Mouse (Mus musculus) stomach, embryonic 15.5 days (tissue): Measurements from ENCODE around the gene 6030468B19Rik. TPM values are rescaled to one million over a fixed set of nuclear protein-coding genes. Genes with fewer than 3 reads are reported as not detected.

Experiments
- ATAC-seq: fragments of 200-750 bp; cut with Nextera tagmentation; 2 replicates; pipeline ENCODE4 v1.8.0; 2017; ENCODE audit warnings: low read depth, moderate number of reproducible peaks, moderate TSS enrichment; ENCODE audit not compliant: insufficient read depth, low FRiP score
- H3K27ac ChIP-seq: fragments of 300-500 bp; sonication (generic); 2 replicates; pipeline ENCODE4 v1.5.1; 2015; ENCODE audit warnings: mild to moderate bottlenecking, inconsistent platforms
- H3K27me3 ChIP-seq: fragments of 300-500 bp; sonication (generic); replicated peaks from 2 replicates; pipeline ENCODE4 v1.6.1; 2015; ENCODE audit warnings: inconsistent platforms
- H3K36me3 ChIP-seq: fragments of 300-500 bp; sonication (generic); 2 replicates; pipeline ENCODE4 v1.6.1; 2015; ENCODE audit warnings: inconsistent platforms
- H3K4me1 ChIP-seq: fragments of 300-500 bp; sonication (generic); 2 replicates; pipeline ENCODE4 v1.6.1; 2015; ENCODE audit warnings: inconsistent platforms
- H3K4me2 ChIP-seq: fragments of 300-500 bp; sonication (generic); 2 replicates; pipeline ENCODE4 v1.6.1; 2015; ENCODE audit warnings: mild to moderate bottlenecking, inconsistent platforms
- H3K4me3 ChIP-seq: fragments of 300-500 bp; sonication (generic); replicated peaks from 2 replicates; pipeline ENCODE4 v1.5.1; 2015; ENCODE audit warnings: inconsistent platforms
- H3K9ac ChIP-seq: fragments of 300-500 bp; sonication (generic); 2 replicates; pipeline ENCODE4 v1.6.1; 2015; ENCODE audit warnings: inconsistent platforms
- H3K9me3 ChIP-seq: fragments of 300-500 bp; sonication (generic); 2 replicates; pipeline ENCODE4 v1.6.1; 2016; ENCODE audit warnings: inconsistent platforms
- WGBS: fragments of 180-500 bp; shearing (Covaris S2); methylation state at CpG from one replicate; pipeline ENCODE4 v1.1.7; 2015; 5-methylcytosine and 5-hydroxymethylcytosine counted together
- polyA plus RNA-seq: library from polyadenylated mRNA; unstranded; fragments of >200 nt; fragmentation: Nextera tagmentation; extraction: Ambion mirVana; gene quantifications from 2 replicates; pipeline ENCODE4 v1.2.1, GENCODE M21; 2015

Gene 6030468B19Rik
- polyA plus RNA-seq, 1 experiment from 2014 or later, result 7.2 TPM

- Histone ChIP-seq H3K4me3 (no peak overlapping the region), H3K9ac (no peak overlapping the region), H3K9me3 (no peaks in the 10 kb centered on the region), H3K4me1 (peaks cover 27% of the 10 kb centered on the region), H3K4me2 (no peak overlapping the region), H3K27ac (no peak overlapping the region), H3K36me3 (no peaks in the 10 kb centered on the region), H3K27me3 (no peaks in the 10 kb centered on the region)
- 85% methylated on average over 8 of the region's 8 CpGs for WGBS
- ATAC-seq, result no peak
These were observed 36.6 kb downstream of the 6030468B19Rik start for GRCm38 (mm10) chr11:117834086-117834485.

DNA sequence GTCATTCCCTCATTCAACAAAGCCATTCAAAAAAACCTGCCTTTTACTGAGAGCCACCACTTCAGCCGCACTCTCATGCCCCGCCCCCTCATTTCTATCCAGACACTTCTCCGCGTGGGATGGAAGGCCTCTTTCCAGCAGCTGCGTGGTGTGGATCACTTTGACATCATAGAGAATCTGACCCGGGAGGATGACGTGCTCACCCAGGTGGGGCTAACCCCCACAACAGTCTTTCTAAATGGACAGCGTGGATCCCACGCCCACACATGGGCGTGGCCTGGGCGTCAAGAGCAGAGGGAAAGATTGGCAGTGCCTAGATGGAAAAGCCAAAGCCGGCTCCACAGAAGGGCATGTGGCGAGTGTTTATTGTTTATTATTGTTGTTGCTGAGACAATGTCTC is 38.8 kb downstream of the 6030468B19Rik start:
- Histone ChIP-seq H3K4me2 (peak overlapping the region; percentile 28), H3K36me3 (no peaks in the 10 kb centered on the region), H3K27me3 (no peaks in the 10 kb centered on the region), H3K9ac (no peak overlapping the region), H3K4me1 (peaks cover 10% of the 10 kb centered on the region), H3K9me3 (no peaks in the 10 kb centered on the region), H3K4me3 (no peak overlapping the region), H3K27ac (no peak overlapping the region)
- ATAC-seq, result no peak
- WGBS, result 33% methylated on average over 13 of the region's 13 CpGs

GRCm38 (mm10) chr11:117838572-117838971 is 41.1 kb downstream of the 6030468B19Rik start:
- ATAC-seq, result peak; percentile 95
- H3K36me3 ChIP-seq, result no peaks in the 10 kb centered on the region
- H3K4me2 ChIP-seq, result no peak overlapping the region
- 43% methylated on average over 2 of the region's 2 CpGs for WGBS
- 0 out of 2 replicates have a peak, but pooled peaks cover 3% of the 10 kb centered on the region for H3K4me1 ChIP-seq
- H3K4me3 ChIP-seq, result no peak overlapping the region
- H3K9ac ChIP-seq, result no peak overlapping the region
- no peaks in the 10 kb centered on the region for H3K9me3 ChIP-seq
- peak overlapping the region; percentile 79 for H3K27ac ChIP-seq
- no peaks in the 10 kb centered on the region for H3K27me3 ChIP-seq

- no peak overlapping the region for H3K4me2 ChIP-seq
- H3K4me3 ChIP-seq, result no peak overlapping the region
- 0 out of 2 replicates have a peak, but pooled peaks cover 3% of the 10 kb centered on the region for H3K4me1 ChIP-seq
- H3K36me3 ChIP-seq, result no peaks in the 10 kb centered on the region
- H3K27me3 ChIP-seq, result no peaks in the 10 kb centered on the region
- H3K9ac ChIP-seq, result no peak overlapping the region
- 76% methylated on average over 1 of the region's 1 CpGs for WGBS
- peak overlapping the region; percentile 79 for H3K27ac ChIP-seq
- no peak for ATAC-seq
- H3K9me3 ChIP-seq, result no peaks in the 10 kb centered on the region
These were observed 41.6 kb downstream of the 6030468B19Rik start for GRCm38 (mm10) chr11:117839021-117839420.

- no peak overlapping the region for H3K4me3 ChIP-seq
- ATAC-seq, result no peak
- H3K4me2 ChIP-seq, result no peak overlapping the region
- H3K9ac ChIP-seq, result no peak overlapping the region
- H3K36me3 ChIP-seq, result no peaks in the 10 kb centered on the region
- WGBS, result 44% methylated on average over 1 of the region's 1 CpGs
- H3K9me3 ChIP-seq, result no peaks in the 10 kb centered on the region
- H3K27me3 ChIP-seq, result no peaks in the 10 kb centered on the region
- H3K4me1 ChIP-seq, result 0 out of 2 replicates have a peak, but pooled peaks cover 3% of the 10 kb centered on the region
- H3K27ac ChIP-seq, result no peak overlapping the region
These were observed 43.5 kb downstream of the 6030468B19Rik start for GRCm38 (mm10) chr11:117840910-117841309.

- no peak overlapping the region for H3K9ac ChIP-seq
- 80% methylated on average over 2 of the region's 2 CpGs for WGBS
- H3K4me1 ChIP-seq, result peaks cover 17% of the 10 kb centered on the region
- no peak overlapping the region for H3K4me2 ChIP-seq
- H3K36me3 ChIP-seq, result no peaks in the 10 kb centered on the region
- H3K4me3 ChIP-seq, result no peak overlapping the region
- H3K27ac ChIP-seq, result no peak overlapping the region
- no peak for ATAC-seq
- no peaks in the 10 kb centered on the region for H3K27me3 ChIP-seq
- no peaks in the 10 kb centered on the region for H3K9me3 ChIP-seq
These were observed 46.0 kb downstream of the 6030468B19Rik start for GRCm38 (mm10) chr11:117843434-117843833.

- Histone ChIP-seq H3K4me2 (no peak overlapping the region), H3K9ac (no peak overlapping the region), H3K4me3 (no peak overlapping the region)
These were observed 47.5 kb downstream of the 6030468B19Rik start for GRCm38 (mm10) chr11:117844997-117845396.

DNA sequence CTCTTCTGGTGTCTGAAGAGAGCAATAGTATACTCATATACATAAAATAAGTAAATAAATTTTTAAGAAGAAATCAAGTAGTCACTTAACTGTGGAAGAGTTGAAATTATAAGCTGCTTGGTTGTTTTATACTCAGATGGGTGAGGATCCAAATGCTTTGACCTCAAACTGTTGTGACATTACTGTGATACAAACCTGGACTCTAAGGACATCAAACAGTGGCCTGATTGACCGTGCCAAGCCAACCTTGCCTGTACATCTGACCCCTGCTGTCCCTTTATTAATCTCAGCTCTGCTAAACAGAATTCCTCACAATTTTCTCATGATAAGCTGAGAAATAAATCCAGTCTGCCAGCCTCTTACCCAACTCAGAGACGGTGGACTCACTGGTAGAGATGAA is 48.2 kb downstream of the 6030468B19Rik start:
- H3K36me3 ChIP-seq, result no peaks in the 10 kb centered on the region
- H3K4me3 ChIP-seq, result no peak overlapping the region
- peaks cover 27% of the 10 kb centered on the region for H3K4me1 ChIP-seq
- no peak overlapping the region for H3K27ac ChIP-seq
- H3K27me3 ChIP-seq, result no peaks in the 10 kb centered on the region
- WGBS, result 77% methylated on average over 2 of the region's 2 CpGs
- no peaks in the 10 kb centered on the region for H3K9me3 ChIP-seq
- no peak overlapping the region for H3K9ac ChIP-seq
- no peak for ATAC-seq
- no peak overlapping the region for H3K4me2 ChIP-seq

More at GRCm38 (mm10) chr11:117844997-117845396, 47.5 kb downstream of the 6030468B19Rik start:
- Histone ChIP-seq H3K27me3 (no peaks in the 10 kb centered on the region), H3K4me1 (peaks cover 21% of the 10 kb centered on the region), H3K36me3 (no peaks in the 10 kb centered on the region), H3K27ac (no peak overlapping the region), H3K9me3 (no peaks in the 10 kb centered on the region)
- WGBS, result 54% methylated on average over 2 of the region's 2 CpGs
- ATAC-seq, result no peak

DNA sequence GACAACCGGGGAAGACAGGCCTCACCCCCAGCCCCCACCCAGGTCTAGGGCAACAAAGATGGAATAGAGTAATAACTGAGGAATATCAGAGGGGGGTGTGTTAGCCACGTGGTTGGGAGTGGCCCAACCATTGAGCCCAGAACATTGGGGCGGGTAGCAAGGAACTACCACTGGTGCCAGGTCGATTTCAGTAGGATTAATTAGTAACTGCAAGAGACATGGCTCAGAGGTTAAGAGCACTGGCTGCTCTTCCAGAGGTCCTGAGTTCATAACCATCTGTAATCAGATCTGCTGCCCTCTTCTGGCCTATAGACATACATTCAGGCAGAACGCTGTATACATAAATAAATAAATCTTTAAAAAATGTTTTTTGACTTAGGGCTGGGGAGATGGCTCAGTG is 49.2 kb downstream of the 6030468B19Rik start:
- Histone ChIP-seq H3K27me3 (no peaks in the 10 kb centered on the region), H3K4me1 (peaks cover 32% of the 10 kb centered on the region), H3K9ac (no peak overlapping the region), H3K36me3 (0 out of 2 replicates have a peak, but pooled peaks cover 2% of the 10 kb centered on the region), H3K9me3 (no peaks in the 10 kb centered on the region), H3K27ac (no peak overlapping the region), H3K4me2 (no peak overlapping the region), H3K4me3 (no peak overlapping the region)
- 43% methylated on average over 5 of the region's 5 CpGs for WGBS
- ATAC-seq, result 0 out of 2 replicates have a peak, but pooled peaks have one; percentile 4

- Histone ChIP-seq H3K27me3 (no peaks in the 10 kb centered on the region), H3K4me2 (peak overlapping the region; percentile 89), H3K9me3 (no peaks in the 10 kb centered on the region), H3K9ac (peak overlapping the region; percentile 84; the same call in 1 of the 2 replicates), H3K36me3 (peaks cover 10% of the 10 kb centered on the region), H3K27ac (peak overlapping the region; percentile 99), H3K4me3 (peak overlapping the region; percentile 71), H3K4me1 (peaks cover 32% of the 10 kb centered on the region)
- WGBS, result 70% methylated on average over 7 of the region's 7 CpGs
- ATAC-seq, result no peak
These were observed 50.2 kb downstream of the 6030468B19Rik start for GRCm38 (mm10) chr11:117847593-117848215.

DNA sequence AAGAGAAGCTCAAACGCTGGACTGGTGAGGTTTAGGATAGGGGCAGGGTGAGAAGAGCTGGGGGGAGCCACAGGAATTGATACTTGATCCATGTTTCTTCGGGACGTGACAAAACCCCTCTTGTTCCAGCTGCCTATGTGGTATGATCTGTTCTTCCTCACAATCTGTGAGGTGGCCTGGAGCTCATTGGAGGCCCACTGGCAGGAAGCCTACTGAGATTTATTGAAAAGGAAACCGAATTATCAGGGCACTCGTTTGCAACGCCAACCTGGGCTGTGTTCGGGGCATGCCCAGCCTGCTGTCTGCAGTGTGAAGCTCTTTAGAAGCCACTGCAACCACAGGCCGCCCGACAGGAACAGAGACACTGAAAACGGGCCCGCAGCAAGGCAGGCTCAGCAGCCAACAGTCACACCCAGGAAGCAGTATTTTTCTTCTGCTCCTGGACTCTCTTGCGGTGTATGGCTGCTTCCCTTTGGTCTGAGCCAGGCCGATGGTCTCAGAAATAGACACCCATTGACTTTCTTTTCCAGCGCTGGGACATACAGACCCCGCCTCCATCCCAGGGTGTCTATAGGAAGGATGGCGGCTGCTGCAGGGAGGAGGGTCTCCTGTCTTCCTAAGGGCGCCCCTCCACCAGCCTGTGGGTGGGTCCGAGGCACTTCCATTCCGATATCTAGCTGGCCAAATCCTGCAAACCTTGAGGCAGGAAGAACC is 51.0 kb downstream of the 6030468B19Rik start:
- no peaks in the 10 kb centered on the region for H3K9me3 ChIP-seq
- peak; percentile 65 for ATAC-seq
- 6% methylated on average over 19 of the region's 19 CpGs for WGBS
- peak overlapping the region; percentile 99 for H3K27ac ChIP-seq
- H3K9ac ChIP-seq, result peak overlapping the region; percentile 84
- peaks cover 32% of the 10 kb centered on the region for H3K4me1 ChIP-seq
- no peaks in the 10 kb centered on the region for H3K27me3 ChIP-seq
- H3K4me2 ChIP-seq, result peak overlapping the region; percentile 89
- peaks cover 16% of the 10 kb centered on the region for H3K36me3 ChIP-seq
- peak overlapping the region; percentile 71 for H3K4me3 ChIP-seq

GRCm38 (mm10) chr11:117848985-117849671 is 51.7 kb downstream of the 6030468B19Rik start, which contains the start of gene Birc5:
Birc5 (plus strand) TSS chr11:117849251.
- Histone ChIP-seq H3K9ac (peak within 1 kb of the TSS; percentile 84), H3K4me1 (peaks cover 32% of the 10 kb centered on the region), H3K9me3 (no peaks in the 10 kb centered on the region), H3K27me3 (no peaks in the 10 kb centered on the region), H3K36me3 (peaks cover 22% of the 10 kb centered on the region), H3K27ac (peak within 1 kb of the TSS; percentile 99), H3K4me3 (peak within 1 kb of the TSS; percentile 71), H3K4me2 (peak within 1 kb of the TSS; percentile 89)
- ATAC-seq, result peak; percentile 95
- WGBS, result under 1% methylated on average over 51 of the region's 51 CpGs
